Mouse (Mus musculus): ENCODE data around the gene Slco2a1. TPM values are rescaled to one million over a fixed set of nuclear protein-coding genes. Genes with fewer than 3 reads are reported as not detected.
A peak's percentile ranks its signal among the peaks of the same experiment; 100 is the strongest.

Gene Slco2a1
- 1.6 and 2.3 TPM in 2 replicates for polyA plus RNA-seq (2015; fragmentation: Nextera tagmentation; extraction: Ambion mirVana)

DNA sequence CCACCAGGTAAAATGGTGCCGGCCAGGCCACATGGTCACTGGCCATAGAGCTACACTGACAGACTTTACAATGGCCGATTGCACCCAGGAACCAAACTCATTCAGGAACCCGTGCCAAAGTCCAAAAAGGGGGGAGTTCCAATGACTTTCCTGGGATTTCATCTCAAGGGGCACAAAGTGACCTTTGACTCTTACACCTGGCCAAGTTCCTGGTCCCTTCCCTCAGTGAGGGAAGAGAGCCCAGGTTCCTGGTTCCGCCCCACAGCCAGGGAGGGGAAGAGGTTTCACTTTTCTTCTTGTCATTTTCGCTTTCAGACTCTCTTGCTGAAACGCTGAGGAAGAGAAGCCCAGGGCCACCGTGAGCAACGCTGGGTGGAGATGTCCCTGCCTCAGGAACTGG lies at the start of gene Slco2a1:
Gene Slco2a1, plus strand, starts transcription at position 251 of the 400 bp plus-strand sequence.
- no peaks in the 10 kb centered on the region for H3K36me3 ChIP-seq
- H3K27ac ChIP-seq (replicated peaks): no peak within 1 kb of the TSS
- no peaks in the 10 kb centered on the region for H3K27me3 ChIP-seq
- 83% methylated on average over 8 of the region's 8 CpGs for WGBS
- H3K9ac ChIP-seq: no peak within 1 kb of the TSS
- H3K4me2 ChIP-seq: no peak within 1 kb of the TSS
- no peak for ATAC-seq (ENCODE audit: low read depth)
- peaks cover 17% of the 10 kb centered on the region for H3K4me1 ChIP-seq (replicated peaks)
- no peaks in the 10 kb centered on the region for H3K9me3 ChIP-seq
- H3K4me3 ChIP-seq: no peak within 1 kb of the TSS

DNA sequence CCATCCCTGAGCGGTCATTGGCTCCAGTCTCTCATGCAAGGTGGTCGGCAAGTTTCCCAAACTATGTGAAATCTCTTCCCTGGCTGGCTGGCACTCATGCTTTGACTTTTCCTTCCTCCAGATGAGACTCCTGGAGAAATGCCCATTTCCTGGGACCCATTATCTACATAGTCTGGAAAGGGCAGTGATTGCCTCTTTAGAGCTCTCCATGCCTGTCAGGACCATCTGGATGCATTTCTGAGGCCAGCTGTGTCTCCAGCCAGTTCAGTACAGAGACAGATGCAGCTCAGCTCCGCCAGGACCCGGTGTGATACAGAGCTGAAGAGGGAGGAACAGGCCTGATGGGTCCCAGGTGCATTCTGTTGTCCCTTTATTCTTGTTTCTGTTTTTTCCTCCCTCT lies 46.3 kb upstream of the Slco2a1 start:
- peak; percentile 23; the same call in 1 of the 2 replicates for ATAC-seq (ENCODE audit: low read depth)
- no peaks in the 10 kb centered on the region for H3K36me3 ChIP-seq
- no peaks in the 10 kb centered on the region for H3K27me3 ChIP-seq
- no peak overlapping the region for H3K4me3 ChIP-seq
- peak overlapping the region; percentile 46; the same call in 1 of the 2 replicates for H3K27ac ChIP-seq (replicated peaks)
- H3K9me3 ChIP-seq: no peaks in the 10 kb centered on the region
- no peak overlapping the region for H3K4me2 ChIP-seq
- 64% methylated on average over 4 of the region's 4 CpGs for WGBS
- H3K4me1 ChIP-seq (replicated peaks): no peaks in the 10 kb centered on the region
- H3K9ac ChIP-seq: no peak overlapping the region

GRCm38 (mm10) chr9:102944891-102945290 lies 43.6 kb upstream of the Slco2a1 start:
- ATAC-seq (ENCODE audit: low read depth): no peak

DNA sequence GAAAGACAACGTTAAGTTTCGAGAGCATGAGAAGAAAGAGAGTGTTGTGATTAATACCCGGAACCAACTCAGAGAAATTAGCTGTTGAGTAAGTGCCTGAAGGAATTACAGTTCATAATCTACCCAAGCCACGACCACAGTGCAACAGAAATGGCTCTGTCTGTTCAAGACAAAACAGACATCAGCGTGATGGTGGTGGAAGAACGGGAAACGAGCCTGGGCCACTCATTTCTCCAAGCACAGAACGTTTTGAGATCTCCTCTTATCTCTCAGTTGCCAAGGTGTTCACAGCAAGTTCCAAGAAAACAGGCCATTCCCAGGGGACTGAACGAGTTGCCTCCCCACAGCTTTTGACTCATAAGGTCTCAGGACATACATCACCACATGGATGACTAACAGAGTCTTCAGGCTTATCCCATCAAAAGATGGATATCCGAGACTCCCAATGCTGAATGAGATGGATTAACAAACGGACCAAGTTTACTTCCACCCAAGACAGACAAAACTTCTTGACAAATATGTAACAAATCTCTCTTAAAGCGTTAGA lies 42.0 kb upstream of the Slco2a1 start:
- H3K9ac ChIP-seq: no peak overlapping the region
- ATAC-seq (ENCODE audit: low read depth): no peak

More at GRCm38 (mm10) chr9:102944891-102945290, 43.6 kb upstream of the Slco2a1 start:
- Histone ChIP-seq H3K27me3 (no peaks in the 10 kb centered on the region), H3K4me2 (no peak overlapping the region), H3K9ac (no peak overlapping the region), H3K27ac (replicated peaks) (no peak overlapping the region), H3K4me3 (no peak overlapping the region), H3K4me1 (replicated peaks) (no peaks in the 10 kb centered on the region), H3K36me3 (no peaks in the 10 kb centered on the region), H3K9me3 (no peaks in the 10 kb centered on the region)
- 92% methylated on average over 9 of the region's 9 CpGs for WGBS

DNA sequence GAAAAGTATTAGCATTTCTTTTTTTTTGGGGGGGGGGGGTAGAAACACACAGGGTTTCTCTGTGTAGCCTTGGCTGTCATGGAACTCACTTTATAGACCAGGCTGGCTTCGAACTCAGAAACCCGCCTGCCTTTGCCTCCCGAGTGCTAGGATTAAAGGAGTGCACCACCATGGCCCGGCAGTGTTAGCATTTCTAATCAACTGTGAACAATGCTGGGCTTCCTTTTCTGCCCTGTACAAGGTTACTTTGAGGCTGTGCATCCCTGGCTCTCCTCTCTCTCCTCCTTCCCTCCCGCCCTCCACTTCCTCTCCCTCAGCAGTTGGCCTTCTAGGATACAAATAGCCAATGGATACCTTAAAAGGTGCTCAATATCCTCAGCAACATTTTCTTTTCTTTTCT lies 39.8 kb upstream of the Slco2a1 start:
- Histone ChIP-seq H3K4me3 (no peak overlapping the region), H3K27me3 (no peaks in the 10 kb centered on the region), H3K36me3 (no peaks in the 10 kb centered on the region), H3K4me2 (no peak overlapping the region), H3K27ac (replicated peaks) (no peak overlapping the region), H3K9me3 (no peaks in the 10 kb centered on the region), H3K9ac (no peak overlapping the region), H3K4me1 (replicated peaks) (no peaks in the 10 kb centered on the region)
- 75% methylated on average over 5 of the region's 5 CpGs for WGBS
- no peak for ATAC-seq (ENCODE audit: low read depth)

More for the DNA sequence above, 42.0 kb upstream of the Slco2a1 start:
- no peak overlapping the region for H3K4me3 ChIP-seq
- H3K36me3 ChIP-seq: no peaks in the 10 kb centered on the region
- H3K27ac ChIP-seq (replicated peaks): no peak overlapping the region
- H3K4me1 ChIP-seq (replicated peaks): no peaks in the 10 kb centered on the region
- no peaks in the 10 kb centered on the region for H3K9me3 ChIP-seq
- no peaks in the 10 kb centered on the region for H3K27me3 ChIP-seq
- 83% methylated on average over 12 of the region's 12 CpGs for WGBS
- H3K4me2 ChIP-seq: no peak overlapping the region

DNA sequence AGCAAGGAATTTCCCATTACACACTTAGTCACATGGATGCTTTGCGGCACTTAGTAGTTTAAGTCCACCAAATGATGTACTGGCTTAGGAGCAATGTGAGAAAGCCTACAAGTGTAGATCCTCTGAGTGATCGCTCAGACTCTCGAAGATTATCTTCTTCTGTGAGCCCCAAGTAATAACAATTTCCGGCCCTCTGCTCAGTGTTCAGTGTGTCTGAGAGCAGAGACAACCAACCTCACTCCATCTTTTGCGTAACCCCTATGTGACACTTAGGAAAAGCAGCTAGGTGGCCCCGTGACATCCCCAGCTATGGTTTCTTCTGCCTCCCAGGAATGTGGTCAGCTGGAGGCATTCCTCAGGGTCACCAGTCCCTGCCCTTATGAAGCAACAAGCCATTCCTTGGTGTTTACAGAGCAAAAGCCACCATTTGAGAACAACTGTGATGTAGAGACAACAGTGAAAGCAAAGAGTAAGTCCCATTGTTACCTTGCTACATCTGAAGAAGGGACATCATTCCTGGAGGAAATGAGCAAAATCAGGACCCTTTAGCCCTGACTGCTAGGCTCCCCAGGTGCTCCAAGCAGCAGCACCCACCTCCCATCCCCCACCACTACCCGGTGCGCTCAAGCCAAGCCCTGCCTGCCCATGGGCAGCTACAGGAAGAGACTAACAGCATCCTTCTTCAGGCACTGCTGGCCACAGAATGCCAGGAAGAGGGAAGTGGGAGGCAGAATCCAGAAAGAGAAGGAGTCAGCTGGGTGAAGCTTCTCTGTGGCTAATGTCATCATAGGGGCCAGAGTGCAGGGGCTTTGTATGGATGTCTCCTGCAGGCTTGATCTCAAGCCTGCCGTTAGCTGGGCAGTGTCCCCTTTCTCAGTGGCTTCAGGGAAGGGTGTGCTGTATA lies 37.2 kb upstream of the Slco2a1 start:
- Histone ChIP-seq H3K9ac (no peak overlapping the region), H3K27me3 (no peaks in the 10 kb centered on the region), H3K4me3 (no peak overlapping the region), H3K9me3 (no peaks in the 10 kb centered on the region), H3K36me3 (no peaks in the 10 kb centered on the region), H3K4me1 (replicated peaks) (no peaks in the 10 kb centered on the region), H3K27ac (replicated peaks) (no peak overlapping the region), H3K4me2 (no peak overlapping the region)
- ATAC-seq (ENCODE audit: low read depth): no peak
- WGBS: 90% methylated on average over 9 of the region's 9 CpGs

- WGBS: 90% methylated on average over 3 of the region's 3 CpGs
- Histone ChIP-seq H3K27ac (replicated peaks) (no peak overlapping the region), H3K9me3 (no peaks in the 10 kb centered on the region), H3K4me1 (replicated peaks) (no peaks in the 10 kb centered on the region), H3K27me3 (no peaks in the 10 kb centered on the region), H3K4me2 (no peak overlapping the region), H3K4me3 (no peak overlapping the region), H3K9ac (no peak overlapping the region), H3K36me3 (no peaks in the 10 kb centered on the region)
- ATAC-seq (ENCODE audit: low read depth): no peak
Measured at GRCm38 (mm10) chr9:102955866-102956265, 32.6 kb upstream of the Slco2a1 start.

DNA sequence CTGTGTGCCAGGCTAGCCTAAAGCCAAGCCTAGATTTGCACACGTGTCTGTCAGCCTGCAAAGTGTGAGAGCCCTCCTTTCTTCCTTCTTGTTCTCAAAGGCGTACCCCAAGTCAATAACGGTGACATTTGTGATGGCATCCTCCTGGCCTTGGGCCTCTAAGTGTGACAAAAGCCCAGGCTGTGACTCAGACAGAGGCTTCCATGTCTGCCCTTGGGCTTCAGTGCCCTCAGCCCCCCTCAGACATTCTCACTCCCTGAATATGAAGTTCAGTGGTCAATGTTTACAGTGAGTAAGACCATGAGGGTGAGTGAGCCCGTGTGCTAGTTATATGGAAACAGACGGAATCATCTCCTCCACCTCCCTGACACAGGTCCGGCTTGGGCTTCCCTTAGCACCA lies 29.8 kb upstream of the Slco2a1 start:
- 83% methylated on average over 6 of the region's 6 CpGs for WGBS
- no peaks in the 10 kb centered on the region for H3K36me3 ChIP-seq
- no peak for ATAC-seq (ENCODE audit: low read depth)

DNA sequence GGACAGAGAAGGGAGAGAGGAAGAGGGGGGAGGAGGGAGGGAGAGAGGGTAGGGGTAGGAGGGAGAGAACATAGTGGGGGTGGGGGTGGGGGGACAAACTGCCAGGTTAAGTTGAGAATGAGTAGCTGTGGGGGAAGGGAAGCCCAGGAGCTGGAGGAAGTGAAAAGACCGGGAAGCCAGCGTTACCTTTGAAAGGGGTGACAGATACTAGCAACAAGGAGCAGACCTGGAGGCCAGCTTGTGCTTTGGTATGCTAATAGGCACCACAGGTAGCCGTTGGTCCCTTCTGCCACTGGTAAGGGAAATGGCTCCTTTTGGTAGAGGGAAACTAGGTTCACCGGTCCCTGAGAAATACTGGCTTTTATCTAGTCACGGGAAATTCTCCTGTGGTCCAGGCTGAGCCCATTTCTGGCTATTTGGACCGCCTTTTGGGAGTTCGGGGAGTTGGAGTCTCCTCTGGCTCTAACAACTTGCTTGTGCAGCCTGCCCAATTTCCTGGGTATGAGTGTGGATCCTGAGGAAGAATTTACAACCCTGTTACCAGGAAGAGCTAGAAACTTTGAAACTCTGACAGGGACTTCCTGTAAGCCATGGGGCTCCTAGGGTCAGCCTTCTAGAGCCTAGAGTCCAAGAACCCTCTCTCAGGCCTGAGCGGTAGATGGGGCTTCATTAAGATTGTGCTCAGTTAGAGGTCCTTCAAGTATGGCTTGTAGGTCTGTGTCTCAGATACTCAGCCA lies 27.0 kb upstream of the Slco2a1 start:
- 21% methylated on average over 8 of the region's 8 CpGs for WGBS
- no peak for ATAC-seq (ENCODE audit: low read depth)

More for the DNA sequence above, 29.8 kb upstream of the Slco2a1 start:
- no peak overlapping the region for H3K27ac ChIP-seq (replicated peaks)
- no peaks in the 10 kb centered on the region for H3K9me3 ChIP-seq
- H3K4me1 ChIP-seq (replicated peaks): 0 out of 2 replicates have a peak, but pooled peaks cover 4% of the 10 kb centered on the region
- H3K4me3 ChIP-seq: no peak overlapping the region
- no peak overlapping the region for H3K9ac ChIP-seq
- H3K4me2 ChIP-seq: no peak overlapping the region
- no peaks in the 10 kb centered on the region for H3K27me3 ChIP-seq

DNA sequence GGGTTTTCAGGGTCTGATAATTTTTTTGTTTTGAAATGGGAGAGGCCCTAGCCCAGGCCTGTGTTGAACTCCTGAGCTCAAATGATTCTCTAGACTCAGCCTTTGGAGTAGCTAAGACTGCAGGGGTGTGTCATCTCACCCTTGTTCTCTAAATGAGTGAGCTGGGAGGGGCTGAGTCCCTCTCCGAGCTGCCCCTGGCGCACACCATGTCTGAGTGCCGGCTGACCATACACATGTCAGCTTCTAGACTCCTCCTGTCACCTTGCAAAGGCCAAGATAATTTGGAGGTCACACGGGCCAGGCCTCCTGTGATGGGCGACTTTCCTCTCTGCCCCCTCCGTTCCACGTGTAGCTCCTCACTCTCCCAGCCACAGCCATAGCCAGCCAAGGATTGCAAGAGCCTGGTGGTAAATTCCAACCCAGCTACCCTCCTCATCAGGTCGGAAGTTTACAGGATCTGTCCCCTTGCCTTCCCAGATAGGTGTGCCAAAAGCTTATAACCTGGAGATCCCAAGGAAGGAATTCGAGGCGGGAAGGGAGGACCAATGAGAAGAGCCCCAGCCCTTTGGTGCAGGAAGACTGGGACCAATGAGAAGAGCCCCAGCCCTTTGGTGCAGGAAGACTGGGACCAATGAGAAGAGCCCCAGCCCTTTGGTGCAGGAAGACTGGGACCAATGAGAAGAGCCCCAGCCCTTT lies 26.3 kb upstream of the Slco2a1 start:
- no peak for ATAC-seq (ENCODE audit: low read depth)
- Histone ChIP-seq H3K4me3 (no peak overlapping the region), H3K9me3 (no peaks in the 10 kb centered on the region), H3K4me1 (replicated peaks) (0 out of 2 replicates have a peak, but pooled peaks cover 4% of the 10 kb centered on the region), H3K4me2 (no peak overlapping the region), H3K36me3 (no peaks in the 10 kb centered on the region), H3K27ac (replicated peaks) (no peak overlapping the region), H3K27me3 (no peaks in the 10 kb centered on the region), H3K9ac (no peak overlapping the region)
- 73% methylated on average over 10 of the region's 10 CpGs for WGBS

More for the DNA sequence above, 27.0 kb upstream of the Slco2a1 start:
- no peak overlapping the region for H3K27ac ChIP-seq (replicated peaks)
- no peaks in the 10 kb centered on the region for H3K36me3 ChIP-seq
- no peak overlapping the region for H3K9ac ChIP-seq
- no peak overlapping the region for H3K4me2 ChIP-seq
- no peaks in the 10 kb centered on the region for H3K9me3 ChIP-seq
- no peak overlapping the region for H3K4me3 ChIP-seq
- no peaks in the 10 kb centered on the region for H3K27me3 ChIP-seq
- 0 out of 2 replicates have a peak, but pooled peaks cover 4% of the 10 kb centered on the region for H3K4me1 ChIP-seq (replicated peaks)

GRCm38 (mm10) chr9:102963321-102963720 lies 25.2 kb upstream of the Slco2a1 start:
- Histone ChIP-seq H3K4me2 (no peak overlapping the region), H3K36me3 (no peaks in the 10 kb centered on the region), H3K9me3 (no peaks in the 10 kb centered on the region), H3K4me3 (no peak overlapping the region), H3K27me3 (no peaks in the 10 kb centered on the region), H3K9ac (no peak overlapping the region), H3K4me1 (replicated peaks) (0 out of 2 replicates have a peak, but pooled peaks cover 4% of the 10 kb centered on the region), H3K27ac (replicated peaks) (no peak overlapping the region)
- WGBS: 78% methylated on average over 7 of the region's 7 CpGs
- ATAC-seq (ENCODE audit: low read depth): no peak
